Mouse (Mus musculus) left cerebral cortex, adult 11 months (tissue): ENCODE results near the gene Npy.

ENCODE experiments used
- DNase-seq: peaks from one replicate; pipeline ENCODE4 v3.0.0; 2022; ENCODE audit warnings: low spot score

Gene Npy

DNA sequence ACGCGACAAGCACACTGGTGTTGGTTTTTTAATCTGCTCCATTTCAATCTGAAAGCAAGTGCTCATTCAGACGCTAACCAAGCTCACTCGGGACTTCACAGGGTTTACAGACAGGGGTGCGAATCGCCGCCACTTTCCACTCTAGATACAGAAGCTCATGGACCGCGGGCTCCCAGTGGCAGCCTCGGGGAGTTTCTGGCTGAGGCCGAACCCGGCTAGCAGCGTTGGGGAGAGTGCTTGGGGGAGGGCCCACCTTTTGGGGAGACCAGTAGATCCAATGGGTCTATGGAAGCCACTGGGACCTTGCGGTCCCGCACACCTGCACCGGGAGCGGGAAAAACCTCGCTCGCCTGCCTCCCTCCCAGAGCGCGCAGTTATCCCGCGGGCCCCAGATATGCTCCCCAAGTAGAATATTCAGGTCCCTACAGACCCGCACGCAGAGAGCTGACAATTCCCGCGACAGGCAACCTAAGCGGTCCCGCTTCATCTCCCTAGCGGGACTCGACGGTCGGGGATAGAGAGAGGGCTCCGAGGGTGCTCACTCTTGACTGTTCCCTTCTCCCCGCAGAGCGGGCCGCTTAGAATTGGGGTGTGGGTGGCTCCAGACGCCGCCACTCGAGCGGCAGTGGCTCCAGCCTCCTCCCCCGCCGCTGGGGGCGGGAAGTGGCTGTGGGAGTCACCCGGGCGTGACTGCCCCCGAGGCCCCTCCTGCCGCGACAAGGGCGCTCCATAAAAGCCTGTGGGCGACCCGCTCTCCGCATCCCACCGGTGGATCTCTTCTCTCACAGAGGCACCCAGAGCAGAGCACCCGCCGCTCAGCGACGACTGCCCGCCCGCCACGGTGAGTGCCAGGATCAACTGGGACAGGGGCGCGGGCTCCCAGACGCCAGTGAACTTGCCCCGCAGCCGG lies at the start of gene Npy:
Gene Npy (plus strand): TSS at position 750 of the 910 bp plus-strand sequence.
- no peak for DNase-seq

DNA sequence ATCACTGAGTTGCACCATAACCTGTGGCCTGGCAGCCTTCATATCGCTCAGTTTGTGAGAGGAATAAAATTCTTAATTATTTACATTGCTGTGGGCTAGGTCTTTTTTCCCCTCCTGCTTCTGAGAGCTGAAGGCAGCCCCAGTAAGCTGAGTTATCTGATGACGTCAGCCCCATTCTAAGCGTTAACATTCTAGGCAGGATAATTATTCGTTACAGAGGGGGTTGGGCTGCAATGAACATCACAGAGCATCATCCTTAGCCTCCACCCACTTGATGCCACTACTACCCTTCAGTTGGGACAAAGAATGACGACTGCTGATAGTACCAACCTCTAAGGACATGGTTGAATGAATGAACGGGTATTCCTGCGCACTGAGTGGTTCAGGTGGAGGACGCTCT lies 47.5 kb upstream of the Npy start:
- DNase-seq = no peak

DNA sequence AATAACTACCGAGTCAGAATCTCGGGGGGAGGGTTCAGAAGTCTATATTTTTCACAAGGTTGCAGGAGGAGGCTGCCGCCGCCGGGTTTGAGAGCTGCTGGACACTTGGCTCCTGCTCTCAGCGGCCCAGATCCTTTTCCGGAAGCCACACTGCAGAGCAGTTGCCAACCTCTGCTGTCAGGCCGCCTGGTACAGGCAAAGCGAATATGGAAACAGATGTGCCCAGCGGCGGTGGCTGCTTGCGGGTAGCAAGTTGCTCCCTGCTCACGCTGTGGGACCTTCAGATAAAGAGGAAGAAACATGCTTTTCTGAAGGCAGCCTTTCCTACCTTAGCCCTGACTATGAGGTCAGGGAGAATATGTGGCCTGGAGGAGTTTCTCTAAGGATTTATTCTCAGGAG lies 44.4 kb upstream of the Npy start:
- no peak for DNase-seq

DNA sequence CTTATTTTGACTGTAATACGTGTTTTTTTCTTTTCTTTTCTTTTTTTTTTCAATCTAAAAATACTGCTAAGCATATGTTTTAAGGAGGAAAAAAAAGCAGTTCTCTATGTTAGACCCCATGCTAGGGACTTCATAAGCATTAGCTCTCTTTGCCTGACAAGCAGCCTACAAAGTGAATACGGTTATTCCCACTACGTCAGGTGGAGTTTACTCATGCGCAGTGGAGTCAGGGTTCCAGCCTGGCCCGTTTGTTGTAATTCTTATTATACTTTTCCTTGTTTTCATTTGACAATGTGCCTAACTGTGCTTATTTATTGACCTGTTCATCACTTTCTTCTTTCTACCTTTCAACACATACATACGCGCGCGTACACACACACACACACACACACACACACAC lies 43.8 kb upstream of the Npy start:
- no peak for DNase-seq

DNA sequence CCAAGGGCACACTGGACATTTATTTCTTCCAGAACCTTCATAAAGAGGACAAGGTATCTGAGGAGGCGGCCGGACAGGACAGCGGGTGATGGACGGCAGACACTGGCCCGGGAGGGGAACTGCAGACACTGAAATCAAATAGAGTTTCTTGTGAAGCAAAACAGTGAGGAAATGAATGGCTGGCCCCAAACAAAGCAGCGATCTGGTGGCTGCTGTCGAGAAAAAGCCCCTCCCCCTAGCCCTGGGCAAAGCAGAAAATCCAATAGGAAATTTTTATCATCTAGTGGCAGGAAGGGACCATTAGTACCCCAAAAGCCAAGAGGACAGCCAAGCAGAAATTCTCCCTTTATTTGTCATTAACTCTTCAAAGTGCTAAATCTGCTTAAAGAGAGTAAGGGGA lies 42.9 kb upstream of the Npy start:
- DNase-seq = no peak

DNA sequence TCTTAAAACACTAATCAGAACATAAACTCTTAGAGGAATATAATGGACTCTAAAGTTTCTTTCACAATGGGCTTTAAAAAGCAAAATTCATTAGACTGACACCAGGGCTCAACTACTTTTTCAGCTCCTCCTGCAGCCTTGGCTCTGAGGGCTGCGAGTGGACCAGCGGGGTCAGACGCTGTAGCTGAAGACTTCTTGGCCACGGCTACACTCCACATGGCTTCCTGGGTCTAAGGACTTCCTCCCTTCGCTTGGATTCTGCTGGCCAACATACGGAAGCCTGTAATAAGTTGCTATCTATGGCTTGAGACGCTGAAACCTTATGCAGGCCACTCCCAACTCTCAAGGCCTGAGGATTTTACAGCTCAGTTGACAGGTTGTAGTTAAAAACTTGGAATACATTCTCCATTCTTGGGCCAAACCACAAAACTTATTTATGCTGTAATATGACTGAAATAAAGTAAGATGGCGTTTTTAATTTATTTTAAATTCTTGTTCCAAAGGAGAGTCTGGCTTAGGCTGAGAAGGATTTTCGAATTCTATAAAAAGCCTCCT lies 41.6 kb upstream of the Npy start:
- DNase-seq = no peak

DNA sequence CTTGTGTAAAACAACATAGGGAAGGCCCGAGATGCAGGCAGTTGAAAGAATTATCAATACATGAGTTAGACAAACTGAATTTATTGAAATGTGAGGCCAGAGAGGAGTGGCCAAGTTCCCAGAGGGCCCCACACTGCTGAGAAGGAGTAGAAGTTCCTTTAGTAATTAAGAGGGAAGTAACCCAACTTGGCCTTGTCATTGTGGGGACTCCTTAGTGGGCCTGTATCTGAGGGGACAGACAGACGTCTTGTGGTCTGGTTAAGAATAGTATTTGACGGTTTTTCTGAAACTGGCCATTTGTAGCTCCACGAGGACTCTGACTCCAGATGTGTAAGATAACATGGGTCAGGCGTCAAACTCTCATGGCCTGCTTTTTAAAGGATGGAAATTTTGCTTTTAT lies 40.7 kb upstream of the Npy start:
- no peak for DNase-seq

DNA sequence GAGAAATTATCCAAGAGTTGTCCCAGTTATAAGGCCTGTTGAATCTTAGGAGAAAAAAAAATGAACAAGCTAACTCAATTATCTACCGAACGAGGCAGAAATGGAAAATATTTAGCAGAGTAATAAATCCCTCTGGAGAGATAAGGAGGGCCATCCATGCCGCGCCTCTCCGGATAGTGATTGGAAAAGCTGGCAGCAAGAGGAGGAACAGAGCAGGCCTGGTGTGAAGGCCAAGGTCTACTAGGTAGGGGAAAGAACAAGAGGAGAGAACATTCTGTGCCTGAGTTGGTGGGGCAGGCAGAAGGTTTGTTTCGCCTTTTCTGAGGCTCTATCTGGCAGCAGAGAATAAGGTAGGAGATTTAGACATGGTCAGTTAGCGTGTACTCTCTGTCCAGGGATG lies 39.8 kb upstream of the Npy start:
- DNase-seq = no peak

DNA sequence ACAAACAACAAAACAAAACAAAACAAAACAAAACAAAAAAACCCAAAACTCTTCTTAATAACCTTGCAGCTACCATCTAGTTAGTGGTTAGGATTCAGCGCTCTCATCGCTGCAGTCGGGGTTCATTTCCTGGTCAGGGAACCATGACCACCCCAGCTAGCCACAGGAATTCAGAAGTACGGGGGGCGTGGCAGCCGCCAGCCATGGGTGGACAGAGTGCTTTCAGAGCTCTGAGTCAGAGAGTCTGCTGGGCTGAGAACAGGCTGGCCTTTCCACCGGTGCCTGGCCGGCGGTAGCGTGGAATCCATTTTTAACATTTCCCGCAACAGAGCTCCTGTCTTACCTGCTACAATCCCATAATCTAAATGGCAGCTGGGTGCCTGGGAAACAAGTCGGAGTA lies 30.0 kb upstream of the Npy start:
- DNase-seq = no peak

DNA sequence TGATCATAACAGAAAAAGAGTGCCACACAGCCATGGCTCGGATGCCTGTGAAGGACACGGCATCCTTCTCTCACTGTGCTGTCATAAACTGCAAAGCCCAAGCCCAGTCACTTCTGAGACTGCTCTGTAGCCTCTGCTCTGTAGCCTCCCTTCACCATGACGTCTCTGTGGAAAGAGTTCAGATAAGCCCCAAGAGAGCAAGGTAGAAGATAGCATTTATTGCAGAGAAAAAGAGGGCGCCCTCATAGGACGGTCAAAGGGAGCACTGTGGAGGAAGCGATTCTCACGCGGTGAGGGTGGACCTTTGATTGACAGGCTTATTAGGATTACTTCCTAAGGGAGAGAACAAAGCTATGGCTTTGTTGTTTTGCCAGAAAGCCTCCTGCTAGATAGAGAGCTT lies 18.4 kb upstream of the Npy start:
- no peak for DNase-seq

DNA sequence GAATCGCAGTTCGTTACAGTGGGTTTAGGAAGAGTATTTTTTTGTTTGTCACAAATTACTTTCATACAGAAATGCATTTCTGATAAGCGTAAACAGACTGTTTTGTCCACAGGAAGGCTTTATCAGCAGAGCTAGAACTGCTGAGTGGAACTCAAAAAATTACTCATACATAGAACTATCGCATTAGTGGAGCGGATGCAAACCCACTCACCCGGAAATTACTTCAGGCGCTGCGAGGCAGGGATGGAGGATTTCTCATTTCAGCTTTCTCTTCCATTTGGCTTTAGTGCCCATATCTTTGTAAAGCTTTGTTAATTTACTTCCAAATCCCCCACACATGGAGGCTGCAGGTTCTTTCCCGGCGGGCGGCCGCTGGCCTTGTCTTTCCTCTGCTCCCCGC lies 14.4 kb upstream of the Npy start:
- no peak for DNase-seq

DNA sequence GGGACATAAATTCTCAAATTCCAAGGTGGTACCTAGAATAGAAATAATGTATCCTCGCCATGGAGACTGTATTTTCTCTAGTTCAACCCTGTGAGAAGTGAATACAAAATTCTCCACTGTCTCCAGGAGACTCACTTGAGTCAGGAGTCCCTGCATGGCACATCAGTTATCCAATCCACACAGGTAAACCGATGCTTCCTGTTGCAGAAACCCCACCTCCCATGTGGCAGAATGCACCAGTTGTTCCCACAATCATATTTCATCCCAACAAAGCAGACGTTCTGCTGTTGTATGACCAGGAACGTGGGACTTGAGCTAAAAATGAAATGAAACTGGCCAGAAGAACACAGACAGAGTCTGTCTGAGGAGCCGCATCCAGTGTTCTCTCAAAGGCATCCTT lies 5.3 kb upstream of the Npy start:
- DNase-seq = no peak

DNA sequence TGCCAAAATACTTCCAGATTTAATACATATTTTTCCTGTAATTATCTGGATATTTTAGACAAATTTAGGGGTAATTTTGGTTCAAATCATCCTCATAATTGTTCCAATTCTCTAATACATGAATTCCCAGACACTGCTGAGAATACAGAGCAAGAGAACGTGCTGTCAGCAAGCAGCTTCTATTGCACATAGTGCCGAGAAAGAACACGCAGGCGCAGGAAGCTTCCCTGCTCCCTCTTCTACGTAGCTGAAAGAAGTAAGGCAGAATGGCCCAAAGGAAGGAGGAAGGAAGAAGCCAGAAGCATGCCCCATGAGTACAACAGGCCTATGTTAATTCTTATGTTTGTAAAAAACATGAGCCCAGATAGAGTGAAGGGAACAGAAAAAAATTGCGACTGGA lies 4.9 kb upstream of the Npy start:
- DNase-seq = no peak

DNA sequence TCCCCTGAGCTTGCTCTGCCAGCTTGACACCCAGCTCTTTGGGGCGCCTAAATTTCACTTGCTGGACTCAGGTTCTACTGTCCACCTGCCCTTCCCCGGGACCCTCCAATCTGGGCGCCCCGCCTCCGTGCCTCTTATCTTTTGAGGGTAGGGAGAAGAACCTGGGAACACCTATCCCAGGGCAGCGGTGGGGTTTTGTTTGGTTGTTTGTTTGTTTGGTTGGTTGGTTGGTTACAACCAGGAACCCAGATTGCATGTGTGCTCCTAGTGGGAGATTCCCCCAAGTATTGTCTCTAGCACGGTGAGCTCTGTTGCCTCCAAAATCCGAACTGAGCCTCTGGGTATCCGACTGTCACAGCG lies 341 bp downstream of the Npy start:
- no peak for DNase-seq

DNA sequence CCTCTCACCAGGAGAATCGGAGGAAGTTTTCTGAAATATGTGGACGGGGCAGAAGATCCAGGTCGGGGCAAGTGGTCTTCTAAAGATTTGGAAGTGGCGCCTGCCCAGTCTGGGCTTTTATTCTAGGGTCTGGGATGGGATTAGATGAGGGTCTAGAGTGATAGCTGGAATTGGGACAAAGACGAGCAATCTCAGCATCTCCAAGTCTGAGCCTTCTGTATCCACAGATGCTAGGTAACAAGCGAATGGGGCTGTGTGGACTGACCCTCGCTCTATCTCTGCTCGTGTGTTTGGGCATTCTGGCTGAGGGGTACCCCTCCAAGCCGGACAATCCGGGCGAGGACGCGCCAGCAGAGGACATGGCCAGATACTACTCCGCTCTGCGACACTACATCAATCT lies 861 bp downstream of the Npy start:
- DNase-seq = no peak

DNA sequence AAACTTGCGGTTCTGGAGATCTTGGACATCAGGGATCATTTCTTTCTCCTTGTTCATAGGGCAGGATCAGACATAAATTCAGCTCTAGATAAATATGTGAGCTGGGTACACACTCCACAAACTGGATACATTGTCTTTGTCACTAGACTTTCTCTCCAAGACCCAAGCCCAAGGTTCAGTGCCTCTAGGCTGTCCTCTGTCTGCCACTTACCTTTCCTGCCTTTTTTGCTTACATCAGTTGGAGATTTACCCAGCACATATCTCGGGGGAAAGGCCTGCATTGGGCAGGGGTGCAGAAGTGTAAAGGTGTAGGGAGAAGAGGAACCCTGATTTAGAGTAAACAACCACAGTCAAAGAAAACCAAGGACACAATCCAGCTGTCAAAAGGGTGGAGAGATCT lies 1.3 kb downstream of the Npy start:
- DNase-seq = no peak

DNA sequence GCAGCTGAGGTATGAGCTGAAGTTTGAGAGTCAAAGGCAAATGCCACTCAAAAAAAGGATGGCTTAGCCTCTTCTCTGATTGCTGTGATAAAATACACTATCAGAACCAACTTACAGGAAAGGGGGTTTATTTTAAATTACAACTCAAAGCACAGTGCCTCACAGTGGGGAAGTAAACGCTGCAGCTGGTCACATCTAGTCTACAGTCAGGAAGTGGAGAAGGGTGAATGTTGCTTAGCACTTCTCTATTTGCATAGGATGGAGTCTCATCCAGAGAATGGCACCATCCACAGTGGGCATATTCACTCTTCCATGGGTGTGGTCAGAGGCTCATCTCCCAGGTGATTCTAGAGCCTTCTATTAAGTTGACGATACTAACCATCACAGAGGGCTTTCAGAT lies 9.1 kb downstream of the Npy start:
- DNase-seq = no peak

DNA sequence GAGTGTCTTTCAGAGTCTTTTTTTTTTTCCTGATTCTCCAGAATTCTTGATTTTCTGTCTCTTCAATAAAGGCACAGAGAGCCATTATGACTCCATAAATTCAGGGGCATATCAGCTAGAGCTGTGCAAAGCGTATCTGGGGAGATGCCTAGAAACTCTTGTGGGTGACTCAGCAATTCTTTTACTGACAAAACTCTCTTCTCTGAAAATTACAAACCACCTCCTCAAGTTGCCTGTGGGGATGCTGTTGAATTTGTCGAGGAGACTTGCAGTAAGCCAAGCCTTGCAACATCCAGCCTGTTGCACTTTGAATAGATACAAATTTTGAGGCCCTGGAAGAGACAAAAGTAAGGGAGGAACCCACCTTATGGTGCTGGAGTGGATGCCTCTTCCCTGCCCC lies 34.3 kb downstream of the Npy start:
- peak; percentile 4 for DNase-seq

DNA sequence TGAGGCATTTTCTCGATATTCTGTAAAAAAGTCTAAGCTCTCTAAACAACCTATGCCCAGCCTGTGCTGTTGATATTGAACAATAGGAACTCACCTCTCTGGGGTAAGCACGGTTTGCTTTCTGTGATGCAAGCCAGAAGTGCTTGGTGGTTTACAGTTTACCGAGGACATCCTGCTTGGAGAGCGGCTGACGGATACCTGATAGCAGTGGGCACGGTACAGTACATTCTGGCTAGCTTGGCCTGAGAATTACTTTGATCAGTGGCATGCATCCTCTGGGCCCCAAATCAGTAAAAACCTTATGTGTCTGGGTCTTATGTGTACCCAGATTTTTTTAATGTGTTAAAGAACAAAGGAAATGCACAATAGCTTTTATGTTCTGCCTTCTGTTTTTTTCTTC lies 45.1 kb downstream of the Npy start:
- no peak for DNase-seq

DNA sequence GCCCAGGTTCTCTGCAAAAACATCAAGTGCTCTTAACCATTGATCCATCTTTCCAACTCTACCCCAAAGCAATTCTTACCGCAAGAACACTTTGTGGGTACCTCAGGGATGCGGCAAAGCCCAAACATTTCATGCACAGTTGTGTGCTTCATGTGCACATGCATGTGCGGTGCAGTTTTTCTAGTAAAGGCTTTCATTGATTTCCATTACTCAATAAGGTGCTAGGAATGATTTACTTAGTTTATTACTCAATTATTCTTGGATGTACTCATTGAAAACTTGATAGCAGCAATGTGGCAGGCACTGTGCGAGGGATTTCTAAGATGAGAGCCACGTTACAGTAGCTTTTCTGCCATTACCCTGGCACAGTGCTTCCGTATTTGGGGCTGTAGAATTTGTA lies 48.6 kb downstream of the Npy start:
- DNase-seq = no peak

DNA sequence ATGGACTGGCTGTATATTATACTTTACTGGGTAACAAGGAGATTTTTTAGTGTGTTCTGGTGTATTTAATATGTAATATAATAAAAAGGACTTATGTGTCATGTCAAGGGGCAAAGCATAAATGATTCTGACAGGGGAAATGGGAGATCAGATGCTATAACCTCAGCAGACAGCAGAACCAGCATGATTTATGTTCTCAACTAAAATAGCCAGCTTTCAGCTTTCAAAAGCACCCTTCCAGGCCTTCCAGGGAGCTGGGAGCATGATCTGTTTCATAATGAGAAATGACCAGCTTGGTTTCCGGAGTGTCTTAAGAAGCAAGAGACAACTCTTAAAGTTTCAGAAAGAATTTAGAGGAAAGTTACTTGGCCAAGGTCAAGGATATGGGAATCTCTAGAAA lies 51.0 kb downstream of the Npy start:
- DNase-seq = no peak

DNA sequence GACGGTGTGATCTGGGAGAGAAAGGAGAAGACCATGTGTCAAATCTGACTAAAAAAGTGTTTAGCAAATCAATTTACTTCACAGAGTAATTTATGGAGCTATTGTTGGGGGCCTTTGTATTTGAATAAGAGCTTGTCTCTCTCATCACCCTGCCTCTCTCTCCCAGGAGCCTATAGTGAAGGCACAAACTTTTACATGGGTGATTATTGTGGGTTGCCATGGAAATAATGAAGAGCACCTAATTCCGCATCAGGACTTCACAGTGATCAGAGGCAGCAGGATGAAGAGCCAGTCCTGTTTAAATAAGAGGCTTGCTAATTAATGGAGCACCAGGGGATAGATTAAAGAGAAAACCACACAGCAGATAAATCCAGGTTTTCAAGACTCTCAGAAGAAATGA lies 52.6 kb downstream of the Npy start:
- no peak for DNase-seq

DNA sequence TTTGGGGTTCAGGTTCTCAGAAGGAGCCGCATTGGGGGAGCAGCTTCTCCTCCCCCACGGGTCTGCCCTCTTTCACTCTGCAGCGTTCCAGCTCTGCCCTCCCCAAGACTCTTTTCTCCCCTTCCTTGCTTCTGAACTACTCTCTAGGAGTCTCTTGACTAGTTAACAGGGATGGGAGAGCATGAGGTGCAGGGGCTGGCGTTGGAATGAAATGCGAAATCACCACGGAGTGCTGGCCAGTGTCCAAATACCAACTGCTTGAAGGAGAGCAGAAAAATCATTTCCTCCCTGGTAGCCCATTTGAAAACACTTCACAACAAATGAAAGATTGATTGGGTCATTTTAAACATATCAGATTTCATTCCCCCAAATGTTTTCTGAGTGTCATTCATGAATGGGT lies 53.3 kb downstream of the Npy start:
- DNase-seq = no peak
